Mouse (Mus musculus): ENCODE data around the gene Gm5788. TPM values are rescaled to one million over a fixed set of nuclear protein-coding genes. Genes with fewer than 3 reads are reported as not detected.

The Gm5788 gene
- polyA plus RNA-seq (2021; fragmentation: Nextera tagmentation): not detected in 2 replicates
- long read RNA-seq, experiment 1: 0 reads
- long read RNA-seq, experiment 2: 0 reads

GRCm38 (mm10) chr12:87494421-87494820 is at the start of gene Gm5788:
Gene Gm5788, plus strand, starts transcription at chr12:87494721.

GRCm38 (mm10) chr12:87471964-87472786 is 22.3 kb upstream of the Gm5788 start, which contains the start of gene Snw1:
Gene Snw1, minus strand, starts transcription at chr12:87472274.

GRCm38 (mm10) chr12:87514016-87514415 is 19.5 kb downstream of the Gm5788 start, which contains the start of gene Gm8300:
Gene Gm8300, plus strand, starts transcription at chr12:87514316.

Other genes with a start within 250 kb of the Gm5788 start
- gene Vipas39, start 228.5 kb upstream of the Gm5788 start, polyA plus RNA-seq (2021; fragmentation: Nextera tagmentation): 30.4 and 32.3 TPM in 2 replicates
- 140 and 151 TPM in 2 replicates for gene Ahsa1, start 228.2 kb upstream of the Gm5788 start, polyA plus RNA-seq (2021; fragmentation: Nextera tagmentation)
- 0.09 TPM in 1 of 2 replicates, not detected in the other for gene Ism2, start 195.0 kb upstream of the Gm5788 start, polyA plus RNA-seq (2021; fragmentation: Nextera tagmentation)
- gene Sptlc2, start 106.4 kb upstream of the Gm5788 start, polyA plus RNA-seq (2021; fragmentation: Nextera tagmentation): 22.0 and 26.6 TPM in 2 replicates
- 374 and 398 TPM in 2 replicates for gene Slirp, start 50.8 kb upstream of the Gm5788 start, polyA plus RNA-seq (2021; fragmentation: Nextera tagmentation)
- 5.7 and 10.5 TPM in 2 replicates for gene Alkbh1, start 50.7 kb upstream of the Gm5788 start, polyA plus RNA-seq (2021; fragmentation: Nextera tagmentation)
- gene Snw1, start 22.4 kb upstream of the Gm5788 start, polyA plus RNA-seq (2021; fragmentation: Nextera tagmentation): 54.4 and 58.2 TPM in 2 replicates
- gene Gm8300, start 19.6 kb downstream of the Gm5788 start, polyA plus RNA-seq (2021; fragmentation: Nextera tagmentation): not detected in 2 replicates
- not detected in 2 replicates for gene Oog1, start 108.0 kb downstream of the Gm5788 start, polyA plus RNA-seq (2021; fragmentation: Nextera tagmentation)
- gene Gm4027, start 124.1 kb downstream of the Gm5788 start, polyA plus RNA-seq (2021; fragmentation: Nextera tagmentation): not detected in 2 replicates
- not detected in 2 replicates for gene Gm16381, start 149.9 kb downstream of the Gm5788 start, polyA plus RNA-seq (2021; fragmentation: Nextera tagmentation)